Mouse (Mus musculus) spleen, postnatal 0 days (tissue): ENCODE data around the gene 9230110F15Rik. TPM values are rescaled to one million over a fixed set of nuclear protein-coding genes. Genes with fewer than 3 reads are reported as not detected.

ENCODE experiments used
- polyA plus RNA-seq: library from polyadenylated mRNA; unstranded; fragments of >200 nt; fragmentation: Nextera tagmentation; extraction: Ambion mirVana; gene quantifications from 2 replicates; pipeline ENCODE4 v1.2.1, GENCODE M21; 2015

Gene 9230110F15Rik
- not detected in 2 replicates for polyA plus RNA-seq

GRCm38 (mm10) chr9:35844050-35844449 lies at the start of gene 9230110F15Rik:
9230110F15Rik (minus strand) TSS chr9:35844150.

GRCm38 (mm10) chr9:35790001-35790400 lies 53.9 kb downstream of the 9230110F15Rik start, which contains the start of the genes Gm27235 and D730048I06Rik:
Gm27235 (minus strand) TSS chr9:35790101.
D730048I06Rik (minus strand) TSS chr9:35790112.

Other genes with a start within 250 kb of the 9230110F15Rik start
- not detected in 2 replicates for gene Pate4, start 232.2 kb downstream of the 9230110F15Rik start, polyA plus RNA-seq
- not detected in 2 replicates for gene Pate3, start 195.9 kb downstream of the 9230110F15Rik start, polyA plus RNA-seq
- not detected in 2 replicates for gene Pate1, start 156.8 kb downstream of the 9230110F15Rik start, polyA plus RNA-seq
- gene Gm17677, start 103.1 kb downstream of the 9230110F15Rik start, polyA plus RNA-seq: not detected in 2 replicates
- not detected in 2 replicates for gene Gm17727, start 66.0 kb downstream of the 9230110F15Rik start, polyA plus RNA-seq
- gene Gm27235, start 54.0 kb downstream of the 9230110F15Rik start, polyA plus RNA-seq: not detected in 2 replicates
- not detected in 2 replicates for gene D730048I06Rik, start 54.0 kb downstream of the 9230110F15Rik start, polyA plus RNA-seq
- gene 9230113P08Rik, start 64.3 kb upstream of the 9230110F15Rik start, polyA plus RNA-seq: not detected in 2 replicates